9 mouse cellular contexts compared by ENCODE assay signal in the genomic region with DNA sequence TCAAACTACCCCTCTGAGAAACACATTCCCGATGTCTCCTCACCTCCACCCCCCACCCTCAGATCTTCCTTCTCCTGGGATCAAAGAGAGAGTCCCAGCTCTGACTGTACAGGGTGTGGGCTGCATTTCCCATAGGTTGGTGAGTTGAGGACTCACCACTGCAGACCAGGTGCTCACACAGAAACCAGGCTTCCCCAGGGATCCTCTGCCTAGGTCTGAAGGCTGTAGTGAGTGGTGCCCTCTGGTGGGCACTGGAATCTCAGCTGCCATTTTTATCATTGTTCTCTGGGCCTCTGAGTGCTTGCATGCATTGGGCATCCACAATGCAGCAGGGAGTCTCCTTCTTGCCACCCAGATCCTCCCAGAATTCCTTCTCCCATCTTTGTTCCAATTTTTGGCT. TPM values are rescaled to one million over a fixed set of nuclear protein-coding genes. Genes with fewer than 3 reads are reported as not detected.
DNase-seq lines count a peak whose midpoint lies in the region; ATAC-seq and TF ChIP-seq lines count a peak whose summit lies in the region.
"Had no signal": no experiment of that assay in that cellular context is flagged by ENCODE, and none has a peak within 500 bp of the region (broad histone marks: within the 10 kb centered on the region; RNA-seq: fewer than 3 reads in every experiment).

No protein-coding gene starts in this region.

- 0 out of 2 replicates have a peak, but pooled peaks have one; percentile 41 for ATAC-seq in midbrain, embryonic 13.5 days
- ATAC-seq in stomach, postnatal 0 days (ENCODE audit: low FRiP score, low TSS enrichment), result 0 out of 2 replicates have a peak, but pooled peaks have one; percentile 44

- WGBS in midbrain, embryonic 13.5 days, result 84% methylated on average over 1 of the region's 1 CpGs
- WGBS in stomach, postnatal 0 days, result 86% methylated on average over 1 of the region's 1 CpGs

- H3K4me2 ChIP-seq in midbrain, embryonic 13.5 days (replicated peaks), result no peak overlapping the region
- H3K4me2 ChIP-seq in stomach, postnatal 0 days (replicated peaks; ENCODE audit: low read depth), result no peak overlapping the region

- H3K27me3 ChIP-seq in midbrain, embryonic 13.5 days, result no peaks in the 10 kb centered on the region
- no peaks in the 10 kb centered on the region for H3K27me3 ChIP-seq in stomach, postnatal 0 days (ENCODE audit: control insufficient read depth, insufficient read depth, low read length)

- no peak for TF ChIP-seq EP300 in stomach, postnatal 0 days (optimal IDR thresholded peaks at IDR 0.05)

- 0 out of 2 replicates have a peak, but pooled peaks cover 4% of the 10 kb centered on the region for H3K4me1 ChIP-seq in midbrain, embryonic 13.5 days (replicated peaks)
- H3K4me1 ChIP-seq in stomach, postnatal 0 days (replicated peaks; ENCODE audit: control insufficient read depth, insufficient read depth), result no peaks in the 10 kb centered on the region

- intact Hi-C loops in heart, postnatal 36 days (cut with DNase I), result loop anchor here (1.0 kb wide), 2 partner anchors 32 to 236 kb away; partner anchors contain the start of gene Ramp1

- H3K9me3 ChIP-seq in midbrain, embryonic 13.5 days, result no peaks in the 10 kb centered on the region
- H3K9me3 ChIP-seq in stomach, postnatal 0 days (ENCODE audit: control insufficient read depth, low read length), result no peaks in the 10 kb centered on the region
- H3K9me3 ChIP-seq: megakaryocyte, embryonic 14.5 days had no signal

- no peaks in the 10 kb centered on the region for H3K36me3 ChIP-seq in midbrain, embryonic 13.5 days
- no peaks in the 10 kb centered on the region for H3K36me3 ChIP-seq in stomach, postnatal 0 days (ENCODE audit: control insufficient read depth, insufficient read depth, low read length)

- peak overlapping the region; percentile 98 for H3K27ac ChIP-seq in layer of hippocampus, adult 2 months
- no peak overlapping the region for H3K27ac ChIP-seq in midbrain, embryonic 13.5 days
- H3K27ac ChIP-seq in stomach, postnatal 0 days (replicated peaks), result no peak overlapping the region

- peak; percentile 86 for TF ChIP-seq CTCF in layer of hippocampus, adult 2 months (conservative IDR thresholded peaks at IDR 0.05)
- TF ChIP-seq CTCF in stomach, postnatal 0 days (IDR thresholded peaks at IDR 0.05; ENCODE audit: low read depth), result peak; percentile 85

- peak; percentile 42 for DNase-seq in gastrocnemius, postnatal 10 days
- no peak for DNase-seq in gastrocnemius, adult 8-10 months (ENCODE audit: low spot score in 2 of 2)
- peak; percentile 58 for DNase-seq in ZHBTc4 (ENCODE audit: low read depth, low spot score)
- DNase-seq in embryo, embryonic 11.5 days (ENCODE audit: low read depth, low spot score), result peak; percentile 30
- peak; percentile 53 to 59 for DNase-seq in heart, postnatal 36 days
- peak; percentile 74 for DNase-seq in layer of hippocampus, adult 2 months (ENCODE audit: low spot score in 2 of 2)
- peak; percentile 62 for DNase-seq in stomach, postnatal 0 days (ENCODE audit: low spot score)

- H3K9ac ChIP-seq in midbrain, embryonic 13.5 days (replicated peaks), result no peak overlapping the region
- H3K9ac ChIP-seq in stomach, postnatal 0 days (ENCODE audit: low read length), result no peak overlapping the region

- no peak overlapping the region for H3K4me3 ChIP-seq in layer of hippocampus, adult 2 months
- H3K4me3 ChIP-seq in midbrain, embryonic 13.5 days (replicated peaks), result no peak overlapping the region
- no peak overlapping the region for H3K4me3 ChIP-seq in stomach, postnatal 0 days (ENCODE audit: low read depth, low read length)

RNA-seq across cellular contexts. Expression of gene Ramp1, which starts 31.5 kb away (rescaled TPM):
- total RNA-seq in gastrocnemius, postnatal 10 days (2021), result 10 to 100 TPM; 43.7 to 47.1 TPM
- 10 to 100 TPM; 10.7 to 19.5 (median 15.8) TPM for total RNA-seq in gastrocnemius, adult 8-10 months (2022)
- 10 to 100 TPM in 1 of 2 experiments, 1 to 10 TPM in 1; 6.4 to 11.0 TPM for total RNA-seq in heart, postnatal 36 days (2021)
- 10 to 100 TPM; 57.2 to 61.5 TPM for total RNA-seq in layer of hippocampus, adult 2 months (2021)
- polyA plus RNA-seq in midbrain, embryonic 13.5 days (2015; fragmentation: Nextera tagmentation; extraction: Ambion mirVana), result 1.1 and 1.2 TPM in 2 replicates
- polyA plus RNA-seq in stomach, postnatal 0 days (2015; fragmentation: Nextera tagmentation; extraction: Ambion mirVana), result 10.5 and 11.5 TPM in 2 replicates

RNA-seq across cellular contexts. Expression of gene Ube2f, which starts 39.0 kb away (rescaled TPM):
- 10 to 100 TPM; 56.3 to 57.2 TPM for total RNA-seq in gastrocnemius, postnatal 10 days (2021)
- total RNA-seq in gastrocnemius, adult 8-10 months (2022), result 10 to 100 TPM; 49.2 to 54.3 (median 50.0) TPM
- 10 to 100 TPM; 45.1 to 50.0 TPM for total RNA-seq in heart, postnatal 36 days (2021)
- 10 to 100 TPM; 44.9 to 50.7 TPM for total RNA-seq in layer of hippocampus, adult 2 months (2021)
- 70.5 and 72.8 TPM in 2 replicates for polyA plus RNA-seq in midbrain, embryonic 13.5 days (2015; fragmentation: Nextera tagmentation; extraction: Ambion mirVana)
- polyA plus RNA-seq in stomach, postnatal 0 days (2015; fragmentation: Nextera tagmentation; extraction: Ambion mirVana), result 56.9 and 61.7 TPM in 2 replicates

Comparison
In these comparisons a context has a peak if more than half of its experiments do, and no peak if none do; other contexts are left out.
1. DNase-seq: peak in gastrocnemius, postnatal 10 days (single experiment), ZHBTc4 (single experiment), embryo, embryonic 11.5 days (single experiment), heart, postnatal 36 days (2 of 2), layer of hippocampus, adult 2 months (2 of 2) and stomach, postnatal 0 days (single experiment); none in gastrocnemius, adult 8-10 months (0 of 2).